Mouse (Mus musculus): Measurements from ENCODE around the gene Calhm2. TPM values are rescaled to one million over a fixed set of nuclear protein-coding genes. Genes with fewer than 3 reads are reported as not detected.

Gene Calhm2
- polyA plus RNA-seq, 1 experiment from 2014 or later: 9.2 TPM

DNA sequence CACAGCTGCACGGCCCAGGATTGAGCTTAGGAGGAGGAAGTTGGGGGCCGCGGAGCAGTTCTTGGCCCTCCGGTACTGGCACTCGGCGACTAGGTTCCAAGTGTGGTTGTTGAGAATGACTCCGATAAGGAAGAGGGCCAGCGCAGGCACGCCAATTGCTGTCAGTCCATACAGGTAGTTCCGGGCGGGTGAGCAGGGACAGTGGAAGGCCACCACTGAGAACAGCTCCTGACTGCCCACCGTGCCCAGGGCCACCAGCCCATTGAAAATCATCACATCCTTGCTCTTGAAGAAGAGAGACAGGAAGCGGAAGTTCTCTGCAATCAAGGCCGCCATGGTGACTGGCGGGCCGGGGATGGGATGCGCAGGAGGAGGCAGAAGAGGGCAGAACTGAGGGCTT is 2.5 kb downstream of the Calhm2 start:
- Histone ChIP-seq H3K36me3 (ENCODE audit: inconsistent target) (peaks cover 24% of the 10 kb centered on the region), H3K79me2 (ENCODE audit: inconsistent target) (peaks cover 47% of the 10 kb centered on the region), H3K4me3 (ENCODE audit: inconsistent target) (no peak overlapping the region), H3K27ac (no peak overlapping the region)
- WGBS (ENCODE audit: missing documents): 85% methylated on average over 15 of the region's 17 CpGs

DNA sequence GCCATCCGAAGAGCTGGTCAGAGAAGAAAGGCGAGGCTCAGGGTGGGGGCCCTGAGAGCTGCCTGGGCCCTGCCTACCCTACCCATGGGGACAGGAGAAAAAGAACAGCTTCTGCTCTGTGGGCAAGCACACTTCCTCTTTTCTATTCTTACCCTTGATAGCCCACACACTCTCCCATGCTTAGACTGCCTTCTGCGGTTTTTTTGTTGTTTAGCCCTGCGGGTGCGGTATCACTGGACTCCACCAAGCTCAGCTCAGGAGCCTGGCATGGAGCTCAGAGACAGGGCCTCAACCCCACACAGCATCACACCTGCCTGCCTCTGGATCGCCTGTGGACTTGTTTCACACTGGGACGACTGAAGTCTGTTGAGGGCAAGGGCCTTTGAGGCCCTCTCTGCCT is 4.9 kb downstream of the Calhm2 start:
- H3K36me3 ChIP-seq (ENCODE audit: inconsistent target): peaks cover 47% of the 10 kb centered on the region
- 2% methylated on average over 7 of the region's 7 CpGs for WGBS (ENCODE audit: missing documents)
- H3K4me3 ChIP-seq (ENCODE audit: inconsistent target): no peak overlapping the region
- H3K79me2 ChIP-seq (ENCODE audit: inconsistent target): peaks cover 47% of the 10 kb centered on the region
- peak overlapping the region; percentile 52 for H3K27ac ChIP-seq

DNA sequence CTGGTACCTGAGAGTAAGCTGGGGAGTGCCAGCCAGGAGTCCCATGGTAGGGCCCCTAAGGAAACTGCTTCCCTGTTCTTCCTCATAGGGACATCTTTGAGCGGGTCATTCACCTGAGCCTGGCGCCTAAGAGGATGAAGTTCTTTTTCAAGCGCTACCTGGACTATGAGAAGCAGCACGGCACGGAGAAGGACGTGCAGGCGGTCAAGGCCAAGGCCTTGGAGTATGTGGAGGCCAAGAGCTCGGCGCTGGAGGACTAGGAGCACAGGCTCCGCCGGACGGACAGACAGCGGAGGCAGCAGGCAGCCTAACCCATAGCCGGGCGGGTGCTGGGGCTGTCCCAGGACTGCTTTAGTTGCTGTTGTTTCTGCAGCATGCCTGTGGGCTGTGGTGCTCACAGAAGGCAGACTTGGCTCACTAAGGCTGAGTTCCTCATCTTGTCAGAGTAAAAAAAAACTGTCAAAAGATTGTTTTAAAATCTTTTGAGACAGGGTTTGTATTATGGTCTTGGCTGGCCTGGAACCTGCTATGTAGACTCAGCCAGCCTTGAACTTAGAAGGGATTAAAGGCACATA is 7.5 kb downstream of the Calhm2 start:
- Histone ChIP-seq H3K36me3 (ENCODE audit: inconsistent target) (peaks cover 64% of the 10 kb centered on the region), H3K4me3 (ENCODE audit: inconsistent target) (no peak overlapping the region), H3K27ac (no peak overlapping the region), H3K79me2 (ENCODE audit: inconsistent target) (peaks cover 33% of the 10 kb centered on the region)
- WGBS (ENCODE audit: missing documents): 97% methylated on average over 15 of the region's 15 CpGs

DNA sequence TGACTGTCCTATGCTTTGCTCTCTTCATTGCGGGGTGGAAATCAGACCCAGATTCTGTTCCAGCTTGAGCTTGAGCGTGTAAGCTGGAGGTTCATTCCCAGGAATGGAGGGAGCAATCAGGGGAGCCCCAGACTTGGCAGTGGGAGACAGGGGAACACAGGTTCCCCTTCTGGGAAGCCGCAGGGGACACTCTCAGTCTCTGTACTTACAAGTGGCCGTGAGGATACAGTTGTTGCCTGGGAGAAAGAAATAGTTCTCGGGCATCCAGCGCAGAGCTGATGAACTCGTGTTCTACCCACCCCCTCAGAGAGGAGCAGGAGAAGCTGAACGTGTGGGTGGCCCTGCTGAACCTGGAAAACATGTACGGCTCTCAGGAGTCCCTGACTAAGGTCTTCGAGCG is 9.3 kb downstream of the Calhm2 start:
- peaks cover 21% of the 10 kb centered on the region; the same call in 1 of the 2 replicates for H3K79me2 ChIP-seq (ENCODE audit: inconsistent target)
- WGBS (ENCODE audit: missing documents): 92% methylated on average over 10 of the region's 11 CpGs
- H3K4me3 ChIP-seq (ENCODE audit: inconsistent target): no peak overlapping the region
- peaks cover 69% of the 10 kb centered on the region for H3K36me3 ChIP-seq (ENCODE audit: inconsistent target)
- no peak overlapping the region for H3K27ac ChIP-seq

DNA sequence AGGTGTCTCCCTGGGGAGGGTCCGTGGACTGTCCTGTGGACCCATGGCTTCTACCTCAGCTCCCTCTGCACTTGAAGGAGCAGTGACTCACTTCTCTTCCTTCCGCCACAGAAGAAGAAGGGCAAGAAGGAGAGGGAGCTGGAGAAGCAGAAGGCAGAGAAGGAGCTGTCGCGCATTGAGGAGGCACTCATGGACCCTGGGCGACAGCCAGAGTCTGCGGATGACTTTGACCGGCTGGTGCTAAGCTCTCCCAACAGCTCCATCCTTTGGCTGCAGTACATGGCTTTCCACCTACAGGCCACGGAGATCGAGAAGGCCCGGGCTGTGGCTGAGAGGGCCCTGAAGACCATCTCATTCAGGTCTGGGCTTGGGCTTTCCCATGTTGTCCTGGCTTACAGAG is 9.9 kb downstream of the Calhm2 start:
- peaks cover 21% of the 10 kb centered on the region; the same call in 1 of the 2 replicates for H3K79me2 ChIP-seq (ENCODE audit: inconsistent target)
- no peak overlapping the region for H3K27ac ChIP-seq
- peaks cover 69% of the 10 kb centered on the region for H3K36me3 ChIP-seq (ENCODE audit: inconsistent target)
- WGBS (ENCODE audit: missing documents): 100% methylated on average over 7 of the region's 10 CpGs
- no peak overlapping the region for H3K4me3 ChIP-seq (ENCODE audit: inconsistent target)

DNA sequence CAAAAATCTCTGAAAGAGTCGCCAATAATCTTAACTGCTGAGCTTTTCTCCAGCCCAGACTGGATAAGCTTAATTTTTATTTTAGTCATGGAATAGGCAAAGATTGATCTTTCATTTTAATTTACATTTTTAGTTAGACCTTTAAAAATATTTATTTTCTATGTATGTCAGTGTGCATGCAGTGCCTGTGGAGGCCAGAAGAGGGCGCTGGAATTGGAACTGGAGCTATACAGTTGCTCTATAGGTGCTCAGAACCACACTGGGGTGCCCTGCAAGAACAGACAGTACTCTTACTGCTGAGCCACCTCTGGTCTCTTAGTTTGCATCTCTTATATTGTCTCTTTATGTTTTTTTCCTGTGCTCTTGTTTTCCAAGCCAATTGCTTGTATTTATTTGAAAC is 15.3 kb downstream of the Calhm2 start:
- WGBS (ENCODE audit: missing documents): 47% methylated on average over 2 of the region's 2 CpGs
- H3K27ac ChIP-seq: no peak overlapping the region
- H3K36me3 ChIP-seq (ENCODE audit: inconsistent target): peaks cover 48% of the 10 kb centered on the region
- no peak overlapping the region for H3K4me3 ChIP-seq (ENCODE audit: inconsistent target)
- H3K79me2 ChIP-seq (ENCODE audit: inconsistent target): no peaks in the 10 kb centered on the region

DNA sequence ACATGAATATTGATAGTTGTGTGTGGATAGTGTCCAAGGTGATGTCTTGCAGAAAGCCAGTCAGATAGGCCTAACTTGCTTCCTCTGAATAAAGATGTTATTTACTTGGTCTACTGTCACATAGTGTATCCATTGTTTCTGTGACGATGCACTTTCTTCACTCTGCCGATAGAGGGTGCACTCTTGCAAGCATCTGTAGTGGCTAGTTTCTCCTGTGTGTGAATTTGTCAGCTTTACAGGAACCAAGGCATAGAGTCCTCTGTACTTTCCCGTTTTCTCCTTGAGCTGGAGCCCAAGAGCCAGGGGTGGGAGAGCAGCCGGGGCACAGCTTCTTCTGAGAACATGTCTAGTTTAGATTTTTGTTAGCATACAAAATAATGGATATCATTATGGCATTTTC is 17.0 kb downstream of the Calhm2 start:
- Histone ChIP-seq H3K36me3 (ENCODE audit: inconsistent target) (peaks cover 45% of the 10 kb centered on the region), H3K4me3 (ENCODE audit: inconsistent target) (no peak overlapping the region), H3K79me2 (ENCODE audit: inconsistent target) (no peaks in the 10 kb centered on the region), H3K27ac (no peak overlapping the region)
- WGBS (ENCODE audit: missing documents): 37% methylated on average over 4 of the region's 4 CpGs

DNA sequence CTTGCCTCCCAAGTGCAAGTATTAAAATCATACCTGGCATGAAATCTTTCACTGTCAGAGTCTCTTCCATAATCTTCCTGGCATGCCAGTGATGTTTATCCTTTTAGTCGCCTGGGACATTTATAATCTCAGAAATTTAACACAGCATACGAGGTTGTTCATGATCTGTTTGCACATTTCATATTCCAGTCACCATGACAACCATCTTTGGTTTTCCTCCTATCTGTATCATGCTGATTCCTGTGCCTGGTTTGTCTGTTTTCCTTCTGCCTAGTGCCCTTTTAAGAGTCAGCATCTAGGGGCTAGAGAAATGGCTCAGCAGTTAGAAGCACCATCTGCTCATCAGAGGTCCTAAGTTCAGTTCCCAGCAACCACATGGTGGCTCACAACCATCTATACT is 19.5 kb downstream of the Calhm2 start:
- Histone ChIP-seq H3K4me3 (ENCODE audit: inconsistent target) (no peak overlapping the region), H3K36me3 (ENCODE audit: inconsistent target) (peaks cover 49% of the 10 kb centered on the region), H3K27ac (no peak overlapping the region), H3K79me2 (ENCODE audit: inconsistent target) (no peaks in the 10 kb centered on the region)
- 88% methylated on average over 2 of the region's 2 CpGs for WGBS (ENCODE audit: missing documents)

DNA sequence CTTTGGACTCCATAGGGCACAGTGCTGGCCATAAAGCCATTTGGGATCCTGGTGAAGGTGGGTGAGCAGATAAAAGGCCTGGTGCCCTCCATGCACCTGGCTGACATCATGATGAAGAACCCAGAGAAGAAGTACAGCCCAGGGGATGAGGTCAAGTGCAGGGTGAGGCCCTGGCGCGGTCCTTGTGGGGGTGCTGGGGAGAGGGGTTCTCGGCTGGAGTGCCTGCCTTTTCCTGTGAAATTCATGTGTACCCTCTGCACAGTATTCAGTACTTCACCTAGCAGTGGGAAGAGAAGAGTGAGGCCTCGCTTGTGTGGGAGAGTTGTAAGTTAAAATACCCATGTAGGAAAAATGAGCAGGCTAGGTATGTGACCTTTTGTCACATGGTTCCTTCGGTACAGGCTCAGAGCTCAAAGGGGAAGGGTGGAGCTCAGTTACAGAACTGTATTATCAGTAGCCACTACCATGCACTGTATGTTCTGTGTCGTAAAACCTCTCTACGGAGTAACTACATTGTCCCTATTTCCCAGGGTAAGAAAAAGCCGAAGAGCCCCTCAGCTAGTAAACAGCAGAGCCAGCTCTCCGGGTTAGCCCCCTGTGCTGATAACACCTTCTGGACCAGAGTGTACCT is 33.3 kb downstream of the Calhm2 start:
- 96% methylated on average over 9 of the region's 9 CpGs for WGBS (ENCODE audit: missing documents)
- peaks cover 94% of the 10 kb centered on the region for H3K36me3 ChIP-seq (ENCODE audit: inconsistent target)
- H3K79me2 ChIP-seq (ENCODE audit: inconsistent target): no peaks in the 10 kb centered on the region
- H3K4me3 ChIP-seq (ENCODE audit: inconsistent target): no peak overlapping the region
- no peak overlapping the region for H3K27ac ChIP-seq

DNA sequence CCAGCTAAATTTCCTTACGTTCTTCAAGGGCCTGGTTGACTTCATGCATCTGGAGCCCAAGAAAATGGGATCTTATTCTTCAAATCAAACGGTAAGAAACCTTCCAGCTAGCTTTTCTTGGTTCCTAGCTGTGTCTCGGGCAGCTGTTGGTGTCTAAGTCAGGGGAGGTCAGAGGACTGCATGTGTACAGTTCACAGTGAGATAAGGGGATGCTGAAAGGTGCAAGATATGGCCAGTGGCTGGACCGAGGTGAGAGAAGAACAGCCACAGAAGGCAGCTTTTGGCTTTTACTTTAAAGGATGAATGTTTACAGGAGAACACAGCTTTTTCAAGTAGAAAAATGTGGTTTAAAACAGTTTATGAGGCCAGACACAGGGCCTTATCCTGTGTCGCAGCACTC is 37.0 kb downstream of the Calhm2 start:
- H3K4me3 ChIP-seq (ENCODE audit: inconsistent target): no peak overlapping the region
- H3K27ac ChIP-seq: no peak overlapping the region
- no peaks in the 10 kb centered on the region for H3K79me2 ChIP-seq (ENCODE audit: inconsistent target)
- H3K36me3 ChIP-seq (ENCODE audit: inconsistent target): peaks cover 86% of the 10 kb centered on the region
- 92% methylated on average over 5 of the region's 5 CpGs for WGBS (ENCODE audit: missing documents)

DNA sequence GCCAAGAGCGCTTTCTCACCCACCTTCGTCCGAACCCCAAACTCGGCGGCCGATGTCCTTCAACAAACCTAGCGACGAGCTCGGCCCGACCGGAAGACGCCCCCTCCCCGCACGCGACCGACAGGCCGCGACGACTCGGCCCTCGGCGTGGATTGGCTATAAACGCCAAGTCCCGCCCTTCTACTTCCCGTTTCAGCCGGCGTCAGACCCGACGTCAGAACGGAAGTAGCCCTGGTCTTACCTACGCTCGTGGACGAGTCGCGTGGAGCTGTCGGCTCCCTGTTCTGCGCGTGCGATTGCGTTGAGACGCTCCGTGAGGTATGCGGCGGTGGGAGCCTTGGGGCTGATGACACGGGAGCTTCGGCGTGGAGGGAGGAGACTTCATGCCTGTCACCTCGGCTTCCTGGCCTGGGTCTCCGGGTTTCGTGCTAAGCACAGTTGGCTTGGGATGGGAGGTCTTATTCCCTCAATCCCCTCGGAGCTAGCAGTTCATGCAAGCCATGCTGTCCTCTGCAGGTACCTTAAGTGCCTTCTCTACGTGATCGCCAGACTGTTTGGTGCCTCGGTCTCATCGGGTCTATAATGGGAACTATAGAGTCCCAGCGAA is 47.4 kb downstream of the Calhm2 start, which contains the start of the genes Usmg5 and Pdcd11:
TSS of gene Usmg5 (minus strand) at position 98 of the 607 bp plus-strand sequence.
TSS of gene Pdcd11 (plus strand) at position 219 of the 607 bp plus-strand sequence.
- Histone ChIP-seq H3K79me2 (ENCODE audit: inconsistent target) (peaks cover 72% of the 10 kb centered on the region), H3K4me3 (ENCODE audit: inconsistent target) (peak within 1 kb of the TSS; percentile 100), H3K36me3 (ENCODE audit: inconsistent target) (peaks cover 21% of the 10 kb centered on the region), H3K27ac (peak within 1 kb of the TSS; percentile 79)
- 1% methylated on average over 51 of the region's 56 CpGs for WGBS (ENCODE audit: missing documents)

DNA sequence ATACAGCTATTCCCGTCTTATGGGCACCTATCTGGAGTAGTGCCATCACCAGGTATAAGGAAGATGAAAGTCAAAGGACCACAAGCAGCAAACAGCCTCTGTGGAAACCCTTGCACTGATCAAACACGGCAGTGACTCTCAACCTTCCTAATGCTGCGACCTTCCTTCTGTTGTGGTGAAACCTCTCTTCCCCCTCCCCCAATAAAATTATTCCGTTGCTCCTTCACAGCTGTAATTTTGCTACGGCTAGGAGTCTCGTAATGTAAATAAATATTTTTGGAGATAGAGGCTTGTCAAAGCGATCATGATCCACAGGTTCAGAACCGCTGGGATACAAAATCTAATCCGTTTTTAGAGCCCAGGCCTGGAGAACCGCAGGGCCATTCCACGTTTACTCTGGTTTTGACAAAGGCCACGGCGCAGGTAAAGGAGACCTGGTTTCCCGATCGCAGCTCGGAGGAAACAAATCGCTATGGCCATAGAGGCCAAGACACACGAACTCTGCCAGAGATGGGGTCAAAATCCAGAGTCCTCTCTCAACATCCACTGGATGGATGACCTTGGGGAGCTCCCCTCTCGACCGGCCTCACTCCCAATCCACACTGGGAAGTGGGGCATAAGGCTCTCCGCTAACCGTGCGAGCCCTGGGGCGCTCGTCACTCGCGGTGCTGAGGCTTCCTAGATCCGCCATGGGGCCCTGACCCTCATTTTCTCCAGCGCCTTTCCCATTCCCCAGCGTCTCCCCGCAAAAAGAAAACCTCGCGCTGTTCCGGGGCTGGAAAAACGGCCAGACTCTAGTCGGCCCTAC is 48.2 kb downstream of the Calhm2 start:
- H3K36me3 ChIP-seq (ENCODE audit: inconsistent target): peaks cover 18% of the 10 kb centered on the region
- peak overlapping the region; percentile 100 for H3K4me3 ChIP-seq (ENCODE audit: inconsistent target)
- WGBS (ENCODE audit: missing documents): 3% methylated on average over 36 of the region's 36 CpGs
- H3K27ac ChIP-seq: peak overlapping the region; percentile 79
- H3K79me2 ChIP-seq (ENCODE audit: inconsistent target): peaks cover 72% of the 10 kb centered on the region

DNA sequence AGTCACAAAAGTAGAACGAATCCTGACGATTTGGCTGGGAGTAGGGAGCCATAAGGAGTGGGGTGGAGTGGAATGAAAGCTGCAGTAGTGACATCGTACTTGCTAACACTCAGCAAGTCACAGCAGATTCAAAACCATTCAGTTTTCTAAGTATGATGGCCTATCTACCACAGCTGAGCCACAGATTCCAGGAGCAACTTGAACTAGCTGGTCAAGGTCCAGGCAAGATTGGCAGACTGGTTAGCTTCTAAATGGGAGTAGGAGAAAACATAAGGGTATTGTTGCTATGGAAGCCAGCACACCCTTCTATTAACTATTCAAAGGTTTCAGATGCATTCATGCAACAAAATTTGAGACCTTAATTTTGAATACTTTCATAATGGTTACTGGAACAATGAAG is 49.9 kb downstream of the Calhm2 start:
- Histone ChIP-seq H3K27ac (no peak overlapping the region), H3K79me2 (ENCODE audit: inconsistent target) (peaks cover 72% of the 10 kb centered on the region), H3K36me3 (ENCODE audit: inconsistent target) (peaks cover 18% of the 10 kb centered on the region), H3K4me3 (ENCODE audit: inconsistent target) (no peak overlapping the region)
- 87% methylated on average over 3 of the region's 3 CpGs for WGBS (ENCODE audit: missing documents)

DNA sequence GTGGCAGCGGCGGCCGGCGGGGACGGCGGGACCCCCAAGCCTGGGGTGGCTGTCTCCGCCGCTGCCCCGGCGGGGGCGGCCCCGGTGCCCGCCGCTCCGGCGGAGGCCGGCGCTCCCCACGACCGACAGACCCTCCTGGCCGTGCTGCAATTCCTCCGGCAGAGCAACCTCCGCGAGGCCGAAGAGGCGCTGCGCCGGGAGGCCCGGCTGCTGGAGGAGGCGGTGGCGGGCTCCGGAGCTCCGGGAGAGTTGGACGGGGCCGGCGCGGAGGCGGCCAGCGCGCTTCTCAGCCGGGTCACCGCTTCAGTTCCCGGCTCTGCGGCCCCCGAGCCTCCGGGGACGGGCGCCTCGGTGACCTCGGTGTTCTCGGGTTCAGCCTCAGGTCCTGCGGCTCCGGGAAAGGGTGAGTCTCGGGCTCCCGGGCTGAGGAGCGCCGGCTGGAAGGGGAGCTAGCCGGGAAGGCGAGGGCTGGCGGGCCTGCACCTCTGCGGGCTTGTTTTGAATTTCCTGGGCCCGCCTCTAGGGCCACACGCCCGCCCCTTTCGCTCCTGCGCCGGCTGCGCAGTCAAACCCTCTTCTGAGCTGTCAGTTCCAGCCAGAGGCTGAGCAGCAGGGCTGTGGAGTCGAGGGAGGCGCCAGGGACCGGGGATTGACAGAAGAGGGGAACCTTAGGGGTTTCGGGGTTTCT is 70.0 kb downstream of the Calhm2 start:
- under 1% methylated on average over 67 of the region's 72 CpGs for WGBS (ENCODE audit: missing documents)
- Histone ChIP-seq H3K36me3 (ENCODE audit: inconsistent target) (peaks cover 21% of the 10 kb centered on the region), H3K79me2 (ENCODE audit: inconsistent target) (peaks cover 24% of the 10 kb centered on the region), H3K4me3 (ENCODE audit: inconsistent target) (peak overlapping the region; percentile 56), H3K27ac (no peak overlapping the region)

Measured in macrophage (primary cell).